Mouse (Mus musculus): ENCODE measurements around the gene Xdh. TPM values are rescaled to one million over a fixed set of nuclear protein-coding genes. Genes with fewer than 3 reads are reported as not detected.
"Not testable (repeated sequence)": the region's sequence is repeated elsewhere in the genome, so short reads cannot be mapped to it uniquely, and the experiment has no call there.

Xdh gene
- polyA plus RNA-seq, 1 experiment from 2014 or later, result 2.0 TPM

DNA sequence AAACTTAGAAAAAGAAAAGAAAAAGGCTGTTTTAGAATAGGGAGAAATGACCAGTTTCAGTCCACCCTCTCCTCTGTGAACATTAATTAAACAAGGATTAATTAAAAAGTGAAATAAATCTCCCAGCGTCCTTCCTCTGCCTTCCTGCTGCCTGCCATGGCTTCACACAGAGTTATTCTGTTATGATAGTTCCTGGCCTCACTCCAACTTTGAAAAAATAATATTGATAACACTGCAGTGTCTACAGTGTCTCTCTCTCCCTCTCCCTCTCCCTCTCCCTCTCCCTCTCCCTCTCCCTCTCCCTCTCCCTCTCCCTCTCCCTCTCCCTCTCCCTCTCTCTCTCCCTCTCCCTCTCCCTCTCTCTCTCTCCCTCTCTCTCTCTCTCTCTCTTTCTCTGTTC is 110.1 kb downstream of the Xdh start:
- H3K9me3 ChIP-seq (replicated peaks); ATAC-seq (replicated peaks; ENCODE audit: insufficient number of reproducible peaks, insufficient read depth, low FRiP score, low read depth); H3K27me3 ChIP-seq; H3K9ac ChIP-seq; H3K4me3 ChIP-seq; H3K36me3 ChIP-seq; H3K4me1 ChIP-seq (replicated peaks); H3K4me2 ChIP-seq: not testable (repeated sequence)
- H3K27ac ChIP-seq, result peak overlapping the region; percentile 31; the same call in 1 of the 2 replicates
- WGBS, result 9% methylated on average over 1 of the region's 1 CpGs

DNA sequence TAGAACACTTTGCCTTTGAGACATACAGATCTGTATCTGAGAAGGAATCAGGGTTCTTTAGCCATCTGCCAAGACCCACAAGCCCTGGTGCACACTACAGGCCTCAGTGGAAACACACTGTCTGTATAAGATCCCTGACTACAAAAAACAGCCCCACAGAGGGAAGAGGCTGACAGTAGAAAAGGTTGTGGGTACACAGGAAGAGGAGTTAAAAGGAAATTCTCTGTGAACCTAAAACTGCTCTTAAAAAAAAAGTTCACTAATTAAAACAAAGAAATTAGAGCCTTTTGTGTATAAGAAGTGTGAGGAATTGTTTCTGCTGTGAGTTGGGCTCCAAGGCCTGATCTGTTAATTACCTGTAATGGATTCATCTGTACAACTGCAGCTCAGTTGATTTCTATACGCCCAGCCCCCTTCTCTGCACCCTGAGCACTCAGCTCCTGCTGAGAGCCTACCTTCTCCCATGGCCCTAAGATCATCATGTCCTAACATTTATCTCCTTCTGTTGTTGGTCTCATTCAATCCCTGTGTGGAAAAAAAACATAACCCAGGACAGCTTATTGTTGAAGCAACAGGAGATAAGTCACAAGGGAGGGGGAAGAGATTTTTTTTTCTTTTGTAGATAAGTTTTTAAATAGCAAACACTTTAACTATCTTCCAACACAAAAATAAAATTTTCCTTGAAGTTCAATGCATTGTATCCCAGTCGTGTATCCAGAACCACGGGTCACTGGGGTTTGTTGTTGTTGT is 110.7 kb downstream of the Xdh start:
- Histone ChIP-seq H3K9me3 (replicated peaks) (no peaks in the 10 kb centered on the region), H3K4me3 (no peak overlapping the region), H3K9ac (no peak overlapping the region), H3K27me3 (no peaks in the 10 kb centered on the region), H3K36me3 (no peaks in the 10 kb centered on the region), H3K4me1 (replicated peaks) (peaks cover 8% of the 10 kb centered on the region), H3K4me2 (no peak overlapping the region), H3K27ac (peak overlapping the region; percentile 31; the same call in 1 of the 2 replicates)
- 38% methylated on average over 3 of the region's 3 CpGs for WGBS
- ATAC-seq (replicated peaks; ENCODE audit: insufficient number of reproducible peaks, insufficient read depth, low FRiP score, low read depth), result no peak

DNA sequence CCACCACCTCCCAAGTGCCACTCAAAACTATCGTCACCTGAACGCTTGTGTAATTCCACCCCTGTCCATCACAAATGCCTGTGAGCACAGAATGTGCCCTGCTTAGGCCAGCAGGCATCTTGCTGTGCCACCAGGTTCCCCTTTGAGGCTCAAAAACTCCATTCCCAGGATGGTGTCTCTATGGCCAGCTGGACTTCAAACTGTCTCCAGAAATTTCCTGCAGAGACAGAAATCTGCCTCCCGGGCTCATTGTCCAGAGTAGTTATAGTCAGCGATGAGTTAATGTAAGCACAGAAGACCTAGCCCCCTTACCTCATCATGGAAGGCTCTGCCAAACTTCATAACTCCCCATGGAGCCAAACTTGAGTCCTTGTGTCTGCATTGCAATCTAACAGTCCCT is 112.8 kb downstream of the Xdh start:
- no peak overlapping the region for H3K27ac ChIP-seq
- H3K9me3 ChIP-seq (replicated peaks), result no peaks in the 10 kb centered on the region
- no peak for ATAC-seq (replicated peaks; ENCODE audit: insufficient number of reproducible peaks, insufficient read depth, low FRiP score, low read depth)
- no peaks in the 10 kb centered on the region for H3K36me3 ChIP-seq
- H3K4me2 ChIP-seq, result no peak overlapping the region
- no peak overlapping the region for H3K4me3 ChIP-seq
- no peaks in the 10 kb centered on the region for H3K27me3 ChIP-seq
- H3K4me1 ChIP-seq (replicated peaks), result peaks cover 8% of the 10 kb centered on the region
- WGBS, result 75% methylated on average over 4 of the region's 4 CpGs
- H3K9ac ChIP-seq, result no peak overlapping the region

DNA sequence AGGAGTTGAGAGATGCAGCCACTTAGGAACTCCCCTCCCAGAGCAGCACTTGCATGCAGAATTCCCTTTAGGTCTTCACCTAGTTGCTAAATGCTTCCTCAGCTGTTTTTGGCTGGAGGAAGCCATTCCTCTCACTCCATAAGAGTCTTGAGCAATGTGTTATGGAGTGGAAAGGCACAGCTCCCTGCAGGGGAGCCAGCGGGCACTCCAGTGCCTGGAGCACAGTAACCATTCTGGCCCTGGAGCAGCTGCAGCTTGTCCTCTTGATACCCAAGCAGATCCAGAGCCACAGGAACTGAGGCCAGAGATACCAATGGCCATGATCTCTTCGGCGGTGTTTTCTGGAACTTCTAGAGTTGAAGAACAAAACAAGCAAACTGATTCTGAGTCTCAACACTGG is 113.4 kb downstream of the Xdh start:
- H3K36me3 ChIP-seq, result no peaks in the 10 kb centered on the region
- ATAC-seq (replicated peaks; ENCODE audit: insufficient number of reproducible peaks, insufficient read depth, low FRiP score, low read depth), result no peak
- H3K27me3 ChIP-seq, result no peaks in the 10 kb centered on the region
- H3K9me3 ChIP-seq (replicated peaks), result no peaks in the 10 kb centered on the region
- H3K4me1 ChIP-seq (replicated peaks), result peaks cover 8% of the 10 kb centered on the region
- no peak overlapping the region for H3K9ac ChIP-seq
- 89% methylated on average over 3 of the region's 3 CpGs for WGBS
- no peak overlapping the region for H3K27ac ChIP-seq
- no peak overlapping the region for H3K4me2 ChIP-seq
- no peak overlapping the region for H3K4me3 ChIP-seq

Other genes starting within 250 kb of the Xdh start
- 0.53 and 0.63 TPM in 2 replicates for gene Galnt14, start 239.7 kb downstream of the Xdh start, polyA plus RNA-seq (2015; fragmentation: Nextera tagmentation; extraction: Ambion mirVana)
- 2.6 and 3.5 TPM in 2 replicates for gene Ehd3, start 146.1 kb downstream of the Xdh start, polyA plus RNA-seq (2015; fragmentation: Nextera tagmentation; extraction: Ambion mirVana)
- gene Srd5a2, start 97.7 kb upstream of the Xdh start, polyA plus RNA-seq (2015; fragmentation: Nextera tagmentation; extraction: Ambion mirVana), result not detected in 2 replicates

Measured in heart, embryonic 15.5 days (tissue).